Mouse (Mus musculus) cortical plate, adult 2 months (tissue): ENCODE data around the gene Tbr1.

Experiments
- CTCF ChIP-seq: fragments of 200-500 bp; IDR thresholded peaks from 2 replicates; pipeline ENCODE4 v1.5.1; 2011; ENCODE audit warnings: mild to moderate bottlenecking, control low read depth, low read length; ENCODE audit not compliant: insufficient read depth; ENCODE audit errors: extremely low read depth
- POLR2A ChIP-seq: fragments of 200-500 bp; IDR thresholded peaks from 2 replicates; pipeline ENCODE4 v1.6.1; 2011; ENCODE audit warnings: mild to moderate bottlenecking, low read length, control low read depth; ENCODE audit not compliant: insufficient read depth; ENCODE audit errors: extremely low read depth

DNA sequence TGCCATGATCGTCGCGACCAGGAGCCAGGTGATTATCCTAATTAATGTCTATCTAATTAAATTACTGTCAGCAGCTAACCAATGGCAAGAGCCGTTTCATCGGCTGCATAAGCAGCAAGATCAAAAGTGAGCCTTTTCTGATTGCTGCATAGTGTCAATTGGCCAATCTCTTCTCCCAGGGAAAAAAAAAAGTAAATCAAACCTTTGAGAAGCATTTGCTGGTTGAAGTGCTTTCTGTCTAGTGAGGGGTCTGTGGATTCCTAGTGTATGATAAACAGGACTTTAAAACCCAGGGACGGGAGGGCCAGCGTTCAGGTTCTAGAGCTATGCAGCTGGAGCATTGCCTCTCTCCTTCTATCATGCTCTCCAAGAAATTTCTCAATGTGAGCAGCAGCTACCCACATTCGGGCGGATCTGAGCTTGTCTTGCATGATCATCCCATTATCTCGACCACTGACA lies 1.7 kb downstream of the Tbr1 start:
- TF ChIP-seq CTCF (no peak), POLR2A (peak; percentile 43)
